Mouse (Mus musculus): ENCODE results near the gene Smarcc1. TPM values are rescaled to one million over a fixed set of nuclear protein-coding genes. Genes with fewer than 3 reads are reported as not detected.
"Not testable (repeated sequence)": the region's sequence is repeated elsewhere in the genome, so short reads cannot be mapped to it uniquely, and the experiment has no call there.

Smarcc1 gene
- polyA plus RNA-seq, 1 experiment from 2014 or later: 80.7 TPM

- ATAC-seq (ENCODE audit: insufficient number of reproducible peaks, insufficient read depth, low FRiP score, low read depth): peak; percentile 52
Observed at GRCm38 (mm10) chr9:110132201-110132605, 14.7 kb downstream of the Smarcc1 start.

GRCm38 (mm10) chr9:110132921-110133320 is 15.4 kb downstream of the Smarcc1 start:
- peak overlapping the region; percentile 89 for H3K9ac ChIP-seq (ENCODE audit: low read length)
- no peak overlapping the region for H3K27ac ChIP-seq (replicated peaks in 1 of 2; ENCODE audit: control insufficient read depth in 1 of 2, insufficient read depth in 1 of 2, low read depth in 2 of 2, low read length in 2 of 2)
- H3K4me2 ChIP-seq (ENCODE audit: low read length): peak overlapping the region; percentile 73
- ATAC-seq (ENCODE audit: insufficient number of reproducible peaks, insufficient read depth, low FRiP score, low read depth): no peak
- peaks cover 24% of the 10 kb centered on the region for H3K36me3 ChIP-seq (ENCODE audit: control insufficient read depth, insufficient read depth, low read length)
- no peaks in the 10 kb centered on the region for H3K27me3 ChIP-seq (ENCODE audit: control insufficient read depth, insufficient read depth, low read length)
- WGBS: 58% methylated on average over 6 of the region's 6 CpGs
- H3K4me1 ChIP-seq (ENCODE audit: control insufficient read depth in 2 of 2, insufficient read depth in 2 of 2, low read length in 2 of 2): peaks cover 0 to 22% of the 10 kb centered on the region in 2 experiments; a peak in 2 of 4 replicates
- H3K9me3 ChIP-seq (ENCODE audit: control insufficient read depth, low read length): no peaks in the 10 kb centered on the region
- peak overlapping the region; percentile 64 to 75 for H3K4me3 ChIP-seq (ENCODE audit: control insufficient read depth in 1 of 2, insufficient read depth in 1 of 2, low read depth in 1 of 2, low read length in 2 of 2)

More at GRCm38 (mm10) chr9:110132201-110132605, 14.7 kb downstream of the Smarcc1 start:
- Histone ChIP-seq H3K4me3 (ENCODE audit: control insufficient read depth in 1 of 2, insufficient read depth in 1 of 2, low read depth in 1 of 2, low read length in 2 of 2) (peak overlapping the region; percentile 64 to 75), H3K36me3 (ENCODE audit: control insufficient read depth, insufficient read depth, low read length) (peaks cover 19% of the 10 kb centered on the region), H3K27ac (replicated peaks in 1 of 2; ENCODE audit: control insufficient read depth in 1 of 2, insufficient read depth in 1 of 2, low read depth in 2 of 2, low read length in 2 of 2) (peak overlapping the region; percentile 43 to 88), H3K9ac (ENCODE audit: low read length) (peak overlapping the region; percentile 89), H3K4me1 (ENCODE audit: control insufficient read depth in 2 of 2, insufficient read depth in 2 of 2, low read length in 2 of 2) (peaks cover 0 to 22% of the 10 kb centered on the region in 2 experiments; a peak in 2 of 4 replicates), H3K4me2 (ENCODE audit: low read length) (peak overlapping the region; percentile 73), H3K27me3 (ENCODE audit: control insufficient read depth, insufficient read depth, low read length) (no peaks in the 10 kb centered on the region), H3K9me3 (ENCODE audit: control insufficient read depth, low read length) (no peaks in the 10 kb centered on the region)
- WGBS: under 1% methylated on average over 30 of the region's 38 CpGs

- Histone ChIP-seq H3K4me2 (ENCODE audit: low read length) (peak overlapping the region; percentile 73), H3K9ac (ENCODE audit: low read length) (no peak overlapping the region), H3K4me1 (ENCODE audit: control insufficient read depth in 2 of 2, insufficient read depth in 2 of 2, low read length in 2 of 2) (peaks cover 0 to 22% of the 10 kb centered on the region in 2 experiments; a peak in 2 of 4 replicates), H3K27me3 (ENCODE audit: control insufficient read depth, insufficient read depth, low read length) (no peaks in the 10 kb centered on the region), H3K27ac (replicated peaks in 1 of 2; ENCODE audit: control insufficient read depth in 1 of 2, insufficient read depth in 1 of 2, low read depth in 2 of 2, low read length in 2 of 2) (no peak overlapping the region), H3K4me3 (ENCODE audit: control insufficient read depth in 1 of 2, insufficient read depth in 1 of 2, low read depth in 1 of 2, low read length in 2 of 2) (no peak overlapping the region), H3K36me3 (ENCODE audit: control insufficient read depth, insufficient read depth, low read length) (peaks cover 28% of the 10 kb centered on the region), H3K9me3 (ENCODE audit: control insufficient read depth, low read length) (no peaks in the 10 kb centered on the region)
- 81% methylated on average over 5 of the region's 5 CpGs for WGBS
- ATAC-seq (ENCODE audit: insufficient number of reproducible peaks, insufficient read depth, low FRiP score, low read depth): no peak
Observed at GRCm38 (mm10) chr9:110134176-110134575, 16.7 kb downstream of the Smarcc1 start.

- Histone ChIP-seq H3K27me3 (ENCODE audit: control insufficient read depth, insufficient read depth, low read length) (no peaks in the 10 kb centered on the region), H3K36me3 (ENCODE audit: control insufficient read depth, insufficient read depth, low read length) (peaks cover 67% of the 10 kb centered on the region), H3K27ac (replicated peaks in 1 of 2; ENCODE audit: control insufficient read depth in 1 of 2, insufficient read depth in 1 of 2, low read depth in 2 of 2, low read length in 2 of 2) (no peak overlapping the region), H3K9ac (ENCODE audit: low read length) (no peak overlapping the region), H3K4me1 (ENCODE audit: control insufficient read depth in 2 of 2, insufficient read depth in 2 of 2, low read length in 2 of 2) (peaks cover 0 to 2% of the 10 kb centered on the region in 2 experiments; a peak in 2 of 4 replicates), H3K4me2 (ENCODE audit: low read length) (no peak overlapping the region), H3K4me3 (ENCODE audit: control insufficient read depth in 1 of 2, insufficient read depth in 1 of 2, low read depth in 1 of 2, low read length in 2 of 2) (no peak overlapping the region), H3K9me3 (ENCODE audit: control insufficient read depth, low read length) (no peaks in the 10 kb centered on the region)
- no peak for ATAC-seq (ENCODE audit: insufficient number of reproducible peaks, insufficient read depth, low FRiP score, low read depth)
- WGBS: 62% methylated on average over 4 of the region's 4 CpGs
Observed at GRCm38 (mm10) chr9:110139119-110139518, 21.6 kb downstream of the Smarcc1 start.

GRCm38 (mm10) chr9:110142097-110142496 is 24.6 kb downstream of the Smarcc1 start:
- H3K27ac ChIP-seq (replicated peaks in 1 of 2; ENCODE audit: control insufficient read depth in 1 of 2, insufficient read depth in 1 of 2, low read depth in 2 of 2, low read length in 2 of 2): no peak overlapping the region
- H3K36me3 ChIP-seq (ENCODE audit: control insufficient read depth, insufficient read depth, low read length): peaks cover 62% of the 10 kb centered on the region
- no peak overlapping the region for H3K4me3 ChIP-seq (ENCODE audit: control insufficient read depth in 1 of 2, insufficient read depth in 1 of 2, low read depth in 1 of 2, low read length in 2 of 2)
- no peak overlapping the region for H3K9ac ChIP-seq (ENCODE audit: low read length)
- no peaks in the 10 kb centered on the region for H3K9me3 ChIP-seq (ENCODE audit: control insufficient read depth, low read length)
- H3K27me3 ChIP-seq (ENCODE audit: control insufficient read depth, insufficient read depth, low read length): no peaks in the 10 kb centered on the region
- ATAC-seq (ENCODE audit: insufficient number of reproducible peaks, insufficient read depth, low FRiP score, low read depth): no peak
- no peaks in the 10 kb centered on the region for H3K4me1 ChIP-seq (ENCODE audit: control insufficient read depth in 2 of 2, insufficient read depth in 2 of 2, low read length in 2 of 2)
- H3K4me2 ChIP-seq (ENCODE audit: low read length): no peak overlapping the region
- 98% methylated on average over 1 of the region's 1 CpGs for WGBS

GRCm38 (mm10) chr9:110148598-110148997 is 31.1 kb downstream of the Smarcc1 start:
- Histone ChIP-seq H3K4me1 (ENCODE audit: control insufficient read depth in 2 of 2, insufficient read depth in 2 of 2, low read length in 2 of 2) (no peaks in the 10 kb centered on the region), H3K9me3 (ENCODE audit: control insufficient read depth, low read length) (no peaks in the 10 kb centered on the region), H3K4me2 (ENCODE audit: low read length) (no peak overlapping the region), H3K4me3 (ENCODE audit: control insufficient read depth in 1 of 2, insufficient read depth in 1 of 2, low read depth in 1 of 2, low read length in 2 of 2) (no peak overlapping the region), H3K36me3 (ENCODE audit: control insufficient read depth, insufficient read depth, low read length) (peaks cover 70% of the 10 kb centered on the region), H3K9ac (ENCODE audit: low read length) (no peak overlapping the region), H3K27ac (replicated peaks in 1 of 2; ENCODE audit: control insufficient read depth in 1 of 2, insufficient read depth in 1 of 2, low read depth in 2 of 2, low read length in 2 of 2) (no peak overlapping the region), H3K27me3 (ENCODE audit: control insufficient read depth, insufficient read depth, low read length) (no peaks in the 10 kb centered on the region)
- no peak for ATAC-seq (ENCODE audit: insufficient number of reproducible peaks, insufficient read depth, low FRiP score, low read depth)
- 63% methylated on average over 2 of the region's 2 CpGs for WGBS

GRCm38 (mm10) chr9:110159036-110159435 is 41.5 kb downstream of the Smarcc1 start:
- H3K27me3 ChIP-seq (ENCODE audit: control insufficient read depth, insufficient read depth, low read length): no peaks in the 10 kb centered on the region
- no peak overlapping the region for H3K9ac ChIP-seq (ENCODE audit: low read length)
- no peak overlapping the region for H3K27ac ChIP-seq (replicated peaks in 1 of 2; ENCODE audit: control insufficient read depth in 1 of 2, insufficient read depth in 1 of 2, low read depth in 2 of 2, low read length in 2 of 2)
- H3K9me3 ChIP-seq (ENCODE audit: control insufficient read depth, low read length): no peaks in the 10 kb centered on the region
- no peak for ATAC-seq (ENCODE audit: insufficient number of reproducible peaks, insufficient read depth, low FRiP score, low read depth)
- H3K4me2 ChIP-seq (ENCODE audit: low read length): no peak overlapping the region
- H3K4me1 ChIP-seq (ENCODE audit: control insufficient read depth in 2 of 2, insufficient read depth in 2 of 2, low read length in 2 of 2): no peaks in the 10 kb centered on the region
- H3K36me3 ChIP-seq (ENCODE audit: control insufficient read depth, insufficient read depth, low read length): peaks cover 55% of the 10 kb centered on the region
- H3K4me3 ChIP-seq (ENCODE audit: control insufficient read depth in 1 of 2, insufficient read depth in 1 of 2, low read depth in 1 of 2, low read length in 2 of 2): no peak overlapping the region
- WGBS: 93% methylated on average over 1 of the region's 1 CpGs

- H3K27ac ChIP-seq (replicated peaks in 1 of 2; ENCODE audit: control insufficient read depth in 1 of 2, insufficient read depth in 1 of 2, low read depth in 2 of 2, low read length in 2 of 2); ATAC-seq (ENCODE audit: insufficient number of reproducible peaks, insufficient read depth, low FRiP score, low read depth); H3K27me3 ChIP-seq (ENCODE audit: control insufficient read depth, insufficient read depth, low read length); H3K4me3 ChIP-seq (ENCODE audit: control insufficient read depth in 1 of 2, insufficient read depth in 1 of 2, low read depth in 1 of 2, low read length in 2 of 2); H3K9ac ChIP-seq (ENCODE audit: low read length); H3K9me3 ChIP-seq (ENCODE audit: control insufficient read depth, low read length); H3K4me1 ChIP-seq (ENCODE audit: control insufficient read depth in 2 of 2, insufficient read depth in 2 of 2, low read length in 2 of 2); H3K4me2 ChIP-seq (ENCODE audit: low read length): not testable (repeated sequence)
- peaks cover 56% of the 10 kb centered on the region for H3K36me3 ChIP-seq (ENCODE audit: control insufficient read depth, insufficient read depth, low read length)
- WGBS: 95% methylated on average over 2 of the region's 2 CpGs
Observed at GRCm38 (mm10) chr9:110160486-110160885, 43.0 kb downstream of the Smarcc1 start.

All from heart, embryonic 14.5 days (tissue).